Mouse (Mus musculus): ENCODE results near the gene Ednrb. TPM values are rescaled to one million over a fixed set of nuclear protein-coding genes. Genes with fewer than 3 reads are reported as not detected.

Gene Ednrb
- polyA plus RNA-seq (2014; fragmentation: Illumina TruSeq; extraction: RNeasy Lipid Tissue Mini Kit (QIAGEN cat#74804); ENCODE audit: low read depth, low replicate concordance), result 38.6 TPM

GRCm38 (mm10) chr14:103844011-103844549 is at the start of gene Ednrb:
TSS of gene Ednrb (minus strand) at chr14:103844402.

Other genes starting within 250 kb of the Ednrb start
- 3.7 TPM for gene Slain1, start 194.2 kb downstream of the Ednrb start, polyA plus RNA-seq (2014; fragmentation: Illumina TruSeq; extraction: RNeasy Lipid Tissue Mini Kit (QIAGEN cat#74804); ENCODE audit: low read depth, low replicate concordance)